ENCODE assay signal across 12 mouse cellular contexts in the genomic region with DNA sequence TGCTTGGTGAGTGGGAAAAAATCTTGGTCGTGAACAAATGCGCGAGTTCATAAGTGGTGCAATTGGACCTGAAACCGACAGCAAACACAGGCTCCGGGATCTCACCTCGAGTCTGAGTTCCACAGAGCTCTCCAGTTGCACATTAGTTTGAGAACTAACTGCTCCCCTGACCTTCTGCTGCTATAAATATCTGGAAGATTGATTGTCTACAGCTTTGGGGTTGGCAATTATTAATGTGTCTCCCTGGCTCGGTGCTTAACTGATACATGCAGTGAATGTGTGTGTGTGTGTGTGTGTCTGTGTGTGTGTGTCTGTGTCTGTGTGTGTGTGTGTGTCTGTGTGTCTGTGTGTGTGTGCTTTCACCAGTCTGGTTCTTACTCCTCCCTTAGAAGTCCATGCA.
"Had no signal": no experiment of that assay in that cellular context is flagged by ENCODE, and none has a peak within 500 bp of the region (broad histone marks: within the 10 kb centered on the region; RNA-seq: fewer than 3 reads in every experiment).

No protein-coding gene starts in this region.

- H3K36me3 ChIP-seq: intestine, embryonic 15.5 days; limb, embryonic 12.5 days; liver, embryonic 13.5 days; neural tube, embryonic 12.5 days had no signal

- H3K4me1 ChIP-seq: intestine, embryonic 15.5 days; limb, embryonic 12.5 days; liver, embryonic 13.5 days; neural tube, embryonic 12.5 days had no signal

- H3K9ac ChIP-seq: intestine, embryonic 15.5 days; limb, embryonic 12.5 days; liver, embryonic 13.5 days; liver, postnatal 0 days; neural tube, embryonic 12.5 days had no signal

- H3K27me3 ChIP-seq: intestine, embryonic 15.5 days; limb, embryonic 12.5 days; liver, embryonic 13.5 days; neural tube, embryonic 12.5 days had no signal

- ATAC-seq: intestine, embryonic 15.5 days; liver, postnatal 0 days had no signal

- H3K9me3 ChIP-seq: intestine, embryonic 15.5 days; limb, embryonic 12.5 days; neural tube, embryonic 12.5 days had no signal

- H3K4me3 ChIP-seq: intestine, embryonic 15.5 days; layer of hippocampus, adult 2 months; limb, embryonic 12.5 days; liver, embryonic 13.5 days; neural tube, embryonic 12.5 days had no signal

- H3K4me2 ChIP-seq: intestine, embryonic 15.5 days; limb, embryonic 12.5 days; liver, embryonic 13.5 days; neural tube, embryonic 12.5 days had no signal

- DNase-seq: kidney, adult 18-20 months; kidney, postnatal 36 days; liver; liver, embryonic 13.5 days; liver, postnatal 0 days; lung, postnatal 14 days; midbrain, embryonic 14.5 days had no signal

- H3K27ac ChIP-seq: intestine, embryonic 15.5 days; layer of hippocampus, adult 2 months; limb, embryonic 12.5 days; liver, embryonic 13.5 days; macrophage; neural tube, embryonic 12.5 days had no signal
